Mouse (Mus musculus): ENCODE results near the gene Zfp128. TPM values are rescaled to one million over a fixed set of nuclear protein-coding genes. Genes with fewer than 3 reads are reported as not detected.
A peak's percentile ranks its signal among the peaks of the same experiment; 100 is the strongest.

The Zfp128 gene
- polyA plus RNA-seq (2012; fragmentation: generic; extraction: Trizol): 0.92 TPM
- long read RNA-seq, experiment 1, partial matches to known transcripts: 0 of 4 reads
- long read RNA-seq, experiment 1, other reads (novel, unspliced or antisense): 1 of 4 reads
- long read RNA-seq, experiment 2, transcript Zfp128-202 (4 exons, 3,834 nt): major isoform, 13 of 13 reads
- long read RNA-seq, experiment 2, partial matches to known transcripts: 0 of 13 reads
- long read RNA-seq, experiment 2, other reads (novel, unspliced or antisense): 0 of 13 reads

GRCm38 (mm10) chr7:12880911-12881660 is at the start of gene Zfp128:
Gene Zfp128, plus strand, starts transcription at chr7:12881177.
- TF ChIP-seq CTCF (IDR thresholded peaks at IDR 0.05; ENCODE audit: control insufficient read depth, insufficient read depth, insufficient read length) (no peak), USF1 (IDR thresholded peaks at IDR 0.05; ENCODE audit: low read depth) (no peak), MYOD1 (IDR thresholded peaks at IDR 0.05; ENCODE audit: control insufficient read depth, insufficient read length, low read depth) (no peak), MAX (IDR thresholded peaks at IDR 0.05) (peak; percentile 21), FOSL1 (IDR thresholded peaks at IDR 0.05; ENCODE audit: insufficient read depth, low read length, poor library complexity, severe bottlenecking) (no peak)
- Histone ChIP-seq H3K36me3 (ENCODE audit: control insufficient read depth, insufficient read depth) (no peaks in the 10 kb centered on the region), H3K27me3 (ENCODE audit: control insufficient read depth, insufficient read depth, insufficient read length) (no peaks in the 10 kb centered on the region), H3K4me3 (ENCODE audit: insufficient read depth, poor library complexity, severe bottlenecking) (peak within 1 kb of the TSS; percentile 46), H3K79me3 (ENCODE audit: low read depth) (no peaks in the 10 kb centered on the region), H3K79me2 (ENCODE audit: control insufficient read depth, insufficient read depth) (no peaks in the 10 kb centered on the region), H3ac (ENCODE audit: control insufficient read depth, insufficient read length, low read depth) (peak within 1 kb of the TSS; percentile 74)

GRCm38 (mm10) chr7:12834162-12835120 is 46.5 kb upstream of the Zfp128 start, which contains the start of gene Zfp110:
Gene Zfp110, plus strand, starts transcription at chr7:12834761.
- Histone ChIP-seq H3K4me3 (ENCODE audit: insufficient read depth, poor library complexity, severe bottlenecking) (peak within 1 kb of the TSS; percentile 39), H3K79me3 (ENCODE audit: low read depth) (no peaks in the 10 kb centered on the region), H3ac (ENCODE audit: control insufficient read depth, insufficient read length, low read depth) (peak within 1 kb of the TSS; percentile 31), H3K27me3 (ENCODE audit: control insufficient read depth, insufficient read depth, insufficient read length) (no peaks in the 10 kb centered on the region), H3K36me3 (ENCODE audit: control insufficient read depth, insufficient read depth) (peaks cover 15% of the 10 kb centered on the region), H3K79me2 (ENCODE audit: control insufficient read depth, insufficient read depth) (no peaks in the 10 kb centered on the region)
- TF ChIP-seq MYOG (IDR thresholded peaks at IDR 0.05; ENCODE audit: control insufficient read depth, extremely low read depth, insufficient read length): no peak
- TF ChIP-seq CEBPB (IDR thresholded peaks at IDR 0.05; ENCODE audit: low read depth): no peak
- peak; percentile 44 for TF ChIP-seq MAX (IDR thresholded peaks at IDR 0.05)
- TF ChIP-seq CTCF (IDR thresholded peaks at IDR 0.05; ENCODE audit: control insufficient read depth, insufficient read depth, insufficient read length): no peak

DNA sequence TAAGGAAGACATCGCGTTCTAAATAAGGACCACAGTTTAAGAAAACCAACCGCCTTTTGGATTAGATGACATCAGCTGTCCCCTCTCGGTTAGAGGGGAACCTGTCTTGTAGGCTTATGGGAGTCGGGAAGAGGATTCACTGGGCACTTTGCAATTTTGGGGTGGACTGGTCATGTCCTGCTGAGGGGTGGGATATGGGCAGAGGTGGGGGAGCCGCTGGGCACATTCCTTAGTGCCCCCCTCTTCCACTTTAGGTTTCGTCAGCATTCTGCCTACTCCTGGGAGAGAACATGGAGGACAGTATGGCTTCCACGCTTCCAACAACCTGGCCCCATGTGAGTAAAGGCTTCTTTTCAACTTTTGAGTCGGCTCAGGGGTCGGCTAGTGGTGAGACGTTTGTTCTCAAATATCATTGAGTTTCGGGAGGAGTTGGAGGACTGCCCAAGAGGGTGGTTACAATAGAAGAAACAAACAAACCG is 45.7 kb upstream of the Zfp128 start:
- TF ChIP-seq USF1 (IDR thresholded peaks at IDR 0.05; ENCODE audit: low read depth) (no peak), MAX (IDR thresholded peaks at IDR 0.05) (no peak), FOSL1 (IDR thresholded peaks at IDR 0.05; ENCODE audit: insufficient read depth, low read length, poor library complexity, severe bottlenecking) (no peak), MYOD1 (IDR thresholded peaks at IDR 0.05; ENCODE audit: control insufficient read depth, insufficient read length, low read depth) (no peak), CEBPB (IDR thresholded peaks at IDR 0.05; ENCODE audit: low read depth) (no peak), MYOG (IDR thresholded peaks at IDR 0.05; ENCODE audit: control insufficient read depth, extremely low read depth, insufficient read length) (no peak), CTCF (IDR thresholded peaks at IDR 0.05; ENCODE audit: control insufficient read depth, insufficient read depth, insufficient read length) (no peak)
- Histone ChIP-seq H3K36me3 (ENCODE audit: control insufficient read depth, insufficient read depth) (peaks cover 19% of the 10 kb centered on the region), H3K79me2 (ENCODE audit: control insufficient read depth, insufficient read depth) (no peaks in the 10 kb centered on the region), H3K4me3 (ENCODE audit: insufficient read depth, poor library complexity, severe bottlenecking) (peak overlapping the region; percentile 39), H3K27me3 (ENCODE audit: control insufficient read depth, insufficient read depth, insufficient read length) (no peaks in the 10 kb centered on the region), H3K79me3 (ENCODE audit: low read depth) (no peaks in the 10 kb centered on the region), H3ac (ENCODE audit: control insufficient read depth, insufficient read length, low read depth) (peak overlapping the region; percentile 31)

DNA sequence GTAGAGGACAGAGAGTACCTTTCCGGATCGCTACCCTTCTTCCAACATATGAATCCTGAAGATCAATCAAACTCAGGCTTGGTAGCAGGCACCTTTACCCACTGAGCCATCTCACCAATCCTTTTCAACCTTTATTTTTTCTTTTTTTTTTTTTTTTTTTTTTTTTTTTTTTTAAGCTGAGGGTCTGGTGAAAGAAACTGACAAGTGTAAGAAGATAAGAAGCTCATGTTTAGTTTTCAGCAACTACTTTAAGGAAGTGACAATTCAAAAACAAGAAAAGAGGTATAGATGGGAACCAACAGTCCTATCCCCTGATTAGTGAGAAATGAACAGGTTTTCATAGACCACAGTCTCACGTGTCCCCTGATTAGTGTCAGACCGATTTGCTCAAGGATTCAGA is 45.2 kb upstream of the Zfp128 start:
- TF ChIP-seq USF1 (IDR thresholded peaks at IDR 0.05; ENCODE audit: low read depth) (no peak), CEBPB (IDR thresholded peaks at IDR 0.05; ENCODE audit: low read depth) (no peak), MAX (IDR thresholded peaks at IDR 0.05) (no peak), CTCF (IDR thresholded peaks at IDR 0.05; ENCODE audit: control insufficient read depth, insufficient read depth, insufficient read length) (no peak), MYOD1 (IDR thresholded peaks at IDR 0.05; ENCODE audit: control insufficient read depth, insufficient read length, low read depth) (no peak), MYOG (IDR thresholded peaks at IDR 0.05; ENCODE audit: control insufficient read depth, extremely low read depth, insufficient read length) (no peak), FOSL1 (IDR thresholded peaks at IDR 0.05; ENCODE audit: insufficient read depth, low read length, poor library complexity, severe bottlenecking) (no peak)
- Histone ChIP-seq H3K79me2 (ENCODE audit: control insufficient read depth, insufficient read depth) (no peaks in the 10 kb centered on the region), H3K4me3 (ENCODE audit: insufficient read depth, poor library complexity, severe bottlenecking) (no peak overlapping the region), H3ac (ENCODE audit: control insufficient read depth, insufficient read length, low read depth) (no peak overlapping the region), H3K36me3 (ENCODE audit: control insufficient read depth, insufficient read depth) (peaks cover 19% of the 10 kb centered on the region), H3K79me3 (ENCODE audit: low read depth) (no peaks in the 10 kb centered on the region), H3K27me3 (ENCODE audit: control insufficient read depth, insufficient read depth, insufficient read length) (no peaks in the 10 kb centered on the region)

GRCm38 (mm10) chr7:12874301-12874700 is 6.7 kb upstream of the Zfp128 start:
- no peak for TF ChIP-seq USF1 (IDR thresholded peaks at IDR 0.05; ENCODE audit: low read depth)
- no peak for TF ChIP-seq MYOD1 (IDR thresholded peaks at IDR 0.05; ENCODE audit: control insufficient read depth, insufficient read length, low read depth)
- TF ChIP-seq CTCF (IDR thresholded peaks at IDR 0.05; ENCODE audit: control insufficient read depth, insufficient read depth, insufficient read length): no peak
- TF ChIP-seq CEBPB (IDR thresholded peaks at IDR 0.05; ENCODE audit: low read depth): no peak
- no peak for TF ChIP-seq FOSL1 (IDR thresholded peaks at IDR 0.05; ENCODE audit: insufficient read depth, low read length, poor library complexity, severe bottlenecking)
- no peak for TF ChIP-seq MAX (IDR thresholded peaks at IDR 0.05)
- TF ChIP-seq MYOG (IDR thresholded peaks at IDR 0.05; ENCODE audit: control insufficient read depth, extremely low read depth, insufficient read length): no peak
- Histone ChIP-seq H3ac (ENCODE audit: control insufficient read depth, insufficient read length, low read depth) (no peak overlapping the region), H3K4me3 (ENCODE audit: insufficient read depth, poor library complexity, severe bottlenecking) (no peak overlapping the region), H3K79me2 (ENCODE audit: control insufficient read depth, insufficient read depth) (no peaks in the 10 kb centered on the region), H3K27me3 (ENCODE audit: control insufficient read depth, insufficient read depth, insufficient read length) (no peaks in the 10 kb centered on the region), H3K36me3 (ENCODE audit: control insufficient read depth, insufficient read depth) (no peaks in the 10 kb centered on the region), H3K79me3 (ENCODE audit: low read depth) (no peaks in the 10 kb centered on the region)

Data from C2C12 (cell line).